Mouse (Mus musculus) olfactory bulb, adult 2 months (tissue): ENCODE data around the gene Polr3k. TPM values are rescaled to one million over a fixed set of nuclear protein-coding genes. Genes with fewer than 3 reads are reported as not detected.

Experiments
- H3K27ac ChIP-seq: fragments of 200-500 bp; 2 replicates; pipeline ENCODE4 v1.5.1; 2012; ENCODE audit warnings: low read depth, low read length; ENCODE audit not compliant: insufficient read depth
- H3K4me1 ChIP-seq: fragments of 200-500 bp; 2 replicates; pipeline ENCODE4 v1.6.1; 2012; ENCODE audit warnings: low read length; ENCODE audit not compliant: control insufficient read depth, insufficient read depth
- H3K4me3 ChIP-seq: fragments of 200-500 bp; 2 replicates; pipeline ENCODE4 v1.5.1; 2012; ENCODE audit warnings: mild to moderate bottlenecking, low read depth, low read length, moderate library complexity; ENCODE audit not compliant: insufficient read depth
- CTCF ChIP-seq: fragments of 200-500 bp; IDR thresholded peaks from 2 replicates; pipeline ENCODE4 v1.5.1; 2012; ENCODE audit warnings: low read depth, mild to moderate bottlenecking, low read length, moderate library complexity; ENCODE audit not compliant: insufficient read depth
- POLR2A ChIP-seq: fragments of 200-500 bp; IDR thresholded peaks from 2 replicates; pipeline ENCODE4 v1.6.1; 2012; ENCODE audit warnings: mild to moderate bottlenecking, low read depth, low read length, moderate library complexity; ENCODE audit not compliant: insufficient read depth
- WGBS: fragments of 180-500 bp; shearing (Covaris S2); methylation state at CpG from one replicate; pipeline ENCODE4 v1.1.7; 2018; 5-methylcytosine and 5-hydroxymethylcytosine counted together
- polyA plus RNA-seq: library from polyadenylated mRNA; stranded (reverse); fragments of >200 nt; gene quantifications from 2 replicates; pipeline ENCODE4 v1.2.4, GENCODE M21; 2012; ENCODE audit warnings: low replicate concordance; ENCODE audit not compliant: missing spikeins, insufficient read depth, insufficient read length

The Polr3k gene
- polyA plus RNA-seq, 1 experiment = not detected

GRCm38 (mm10) chr2:181878903-181879302 is 14.8 kb downstream of the Polr3k start:
- no peak overlapping the region for H3K4me3 ChIP-seq
- no peak overlapping the region for H3K27ac ChIP-seq
- TF ChIP-seq CTCF (no peak), POLR2A (no peak)
- WGBS = 72% methylated on average over 1 of the region's 1 CpGs
- no peaks in the 10 kb centered on the region for H3K4me1 ChIP-seq

- H3K4me1 ChIP-seq = no peaks in the 10 kb centered on the region
- WGBS = 80% methylated on average over 3 of the region's 3 CpGs
- TF ChIP-seq CTCF = no peak
- no peak for TF ChIP-seq POLR2A
- no peak overlapping the region for H3K4me3 ChIP-seq
- H3K27ac ChIP-seq = no peak overlapping the region
These were observed 19.0 kb downstream of the Polr3k start for GRCm38 (mm10) chr2:181883022-181883749.

GRCm38 (mm10) chr2:181917861-181918260 is 53.7 kb downstream of the Polr3k start:
- H3K4me1 ChIP-seq = no peaks in the 10 kb centered on the region
- H3K4me3 ChIP-seq = no peak overlapping the region
- WGBS = 50% methylated on average over 3 of the region's 3 CpGs
- H3K27ac ChIP-seq = no peak overlapping the region
- TF ChIP-seq POLR2A (no peak), CTCF (no peak)

- Histone ChIP-seq H3K4me1 (no peaks in the 10 kb centered on the region), H3K27ac (no peak overlapping the region), H3K4me3 (no peak overlapping the region)
- WGBS = 51% methylated on average over 3 of the region's 3 CpGs
- TF ChIP-seq POLR2A (no peak), CTCF (no peak)
These were observed 54.4 kb downstream of the Polr3k start for GRCm38 (mm10) chr2:181918501-181918900.

Other genes with a start within 250 kb of the Polr3k start
- not detected in 2 replicates for gene Gm29797, start 207.3 kb upstream of the Polr3k start, polyA plus RNA-seq
- not detected in 2 replicates for gene Sox18, start 192.7 kb upstream of the Polr3k start, polyA plus RNA-seq
- gene Tcea2, start 184.0 kb upstream of the Polr3k start, polyA plus RNA-seq = not detected in 2 replicates
- not detected in 2 replicates for gene Rgs19, start 170.4 kb upstream of the Polr3k start, polyA plus RNA-seq
- not detected in 2 replicates for gene Lkaaear1, start 165.9 kb upstream of the Polr3k start, polyA plus RNA-seq
- not detected in 2 replicates for gene Oprl1, start 149.3 kb upstream of the Polr3k start, polyA plus RNA-seq
- gene Myt1, start 101.0 kb upstream of the Polr3k start, polyA plus RNA-seq = not detected in 2 replicates
- 289 TPM in 1 of 2 replicates, not detected in the other for gene Pcmtd2, start 26.5 kb upstream of the Polr3k start, polyA plus RNA-seq
- not detected in 2 replicates for gene Gm14496, start 126.8 kb downstream of the Polr3k start, polyA plus RNA-seq